Mouse (Mus musculus): Measurements from ENCODE around the gene Tuft1.
"Not testable (repeated sequence)": the region's sequence is repeated elsewhere in the genome, so short reads cannot be mapped to it uniquely, and the experiment has no call there.

The Tuft1 gene

GRCm38 (mm10) chr3:94658740-94659095, at the start of gene Tuft1:
Tuft1 (minus strand) TSS chr3:94658872.
- peak; percentile 89 for DNase-seq

DNA sequence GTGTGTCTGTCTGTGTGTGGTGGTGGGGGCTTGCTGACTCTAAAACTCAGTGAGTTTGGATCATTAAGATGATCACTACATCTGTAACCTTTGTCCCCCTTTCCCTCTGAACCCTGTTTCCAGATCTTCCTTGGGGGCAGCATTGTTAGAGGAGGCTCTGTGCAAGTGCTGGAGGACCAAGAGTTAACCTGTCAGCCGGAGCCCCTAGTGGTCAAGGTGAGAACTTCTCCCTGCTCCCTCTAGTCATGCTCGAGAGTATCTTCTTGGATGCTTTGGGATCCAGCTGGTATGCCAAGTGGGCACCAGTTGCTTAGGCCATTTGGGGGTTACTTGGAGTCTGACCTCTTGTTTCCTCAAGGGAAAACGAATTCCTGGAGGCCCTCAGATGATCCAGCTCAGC, 44.7 kb upstream of the Tuft1 start:
- peak; percentile 47 for DNase-seq

- DNase-seq = no peak
These were observed 44.2 kb upstream of the Tuft1 start for GRCm38 (mm10) chr3:94702856-94703255.

DNA sequence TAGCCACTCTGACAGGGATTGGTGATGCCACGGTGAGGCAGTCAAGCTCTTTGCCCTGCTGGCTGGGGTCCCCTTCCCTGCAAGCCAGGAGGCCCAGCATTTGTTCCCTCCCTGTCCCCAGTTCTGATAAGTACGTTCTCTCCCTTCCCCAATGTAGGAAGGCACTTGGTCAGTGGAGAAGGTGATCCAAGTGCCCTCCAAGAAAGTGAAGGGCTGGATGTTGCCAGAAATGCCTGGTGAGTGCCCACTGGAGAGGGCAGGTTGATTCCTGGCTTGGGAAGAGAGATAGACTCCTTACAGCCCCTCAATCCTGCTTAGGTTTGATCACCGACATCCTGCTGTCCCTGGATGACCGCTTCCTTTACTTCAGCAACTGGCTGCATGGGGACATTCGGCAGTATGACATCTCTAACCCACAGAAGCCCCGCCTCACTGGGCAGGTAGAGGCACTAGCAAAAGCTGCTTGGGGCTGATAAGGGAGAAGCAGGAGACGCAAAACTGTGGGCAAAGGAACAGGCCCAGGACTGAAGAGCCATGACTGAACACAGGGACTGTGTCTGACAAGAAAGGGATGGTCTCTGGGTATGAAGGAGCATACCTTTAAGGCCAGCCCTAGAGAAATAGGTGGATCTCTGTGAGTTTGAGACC, 43.6 kb upstream of the Tuft1 start:
- not testable (repeated sequence) for DNase-seq

DNA sequence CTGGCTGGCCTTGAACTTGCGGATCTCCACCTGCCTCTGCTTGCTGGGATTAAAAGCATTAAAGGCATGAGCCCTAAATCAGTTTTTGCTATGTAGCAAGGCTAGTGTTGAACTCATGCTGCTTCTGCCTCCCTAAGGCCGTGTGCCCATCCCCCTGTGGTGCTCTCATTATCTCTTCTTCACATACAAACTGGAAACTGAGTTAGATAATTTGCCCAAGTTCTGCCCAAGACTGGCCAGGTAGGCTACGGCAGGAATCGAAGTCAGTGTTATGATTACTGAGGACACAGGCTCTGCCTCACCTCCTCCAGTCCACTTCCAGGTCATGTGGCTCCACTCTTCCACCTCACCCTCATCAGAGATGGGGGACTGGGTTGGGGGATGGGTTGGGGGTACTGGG, 37.6 kb upstream of the Tuft1 start:
- DNase-seq = not testable (repeated sequence)

DNA sequence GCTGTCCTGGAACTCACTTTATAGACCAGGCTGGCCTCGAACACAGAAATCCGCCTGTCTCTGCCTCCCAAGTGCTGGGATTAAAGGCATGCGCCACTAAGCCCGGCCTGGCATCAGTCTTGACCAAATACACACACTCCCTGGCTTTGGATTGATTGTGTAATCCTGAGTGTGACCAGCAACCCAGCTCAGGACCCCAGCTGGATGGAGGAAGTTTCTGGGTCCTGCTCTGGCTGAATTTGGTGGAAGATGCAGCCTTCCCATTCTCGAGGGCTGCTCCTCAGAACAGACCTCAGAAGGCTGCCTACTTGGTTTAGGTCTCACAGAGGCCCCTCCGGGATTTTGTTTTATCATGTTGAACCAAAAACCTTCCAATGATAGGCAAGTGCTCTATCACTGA, 36.9 kb upstream of the Tuft1 start:
- not testable (repeated sequence) for DNase-seq

GRCm38 (mm10) chr3:94693874-94694273, 35.2 kb upstream of the Tuft1 start:
- DNase-seq = not testable (repeated sequence)

- DNase-seq = no peak
These were observed 34.7 kb upstream of the Tuft1 start, which contains the start of gene Selenbp2 for GRCm38 (mm10) chr3:94693329-94693825. Selenbp2 (plus strand) TSS chr3:94693556.

DNA sequence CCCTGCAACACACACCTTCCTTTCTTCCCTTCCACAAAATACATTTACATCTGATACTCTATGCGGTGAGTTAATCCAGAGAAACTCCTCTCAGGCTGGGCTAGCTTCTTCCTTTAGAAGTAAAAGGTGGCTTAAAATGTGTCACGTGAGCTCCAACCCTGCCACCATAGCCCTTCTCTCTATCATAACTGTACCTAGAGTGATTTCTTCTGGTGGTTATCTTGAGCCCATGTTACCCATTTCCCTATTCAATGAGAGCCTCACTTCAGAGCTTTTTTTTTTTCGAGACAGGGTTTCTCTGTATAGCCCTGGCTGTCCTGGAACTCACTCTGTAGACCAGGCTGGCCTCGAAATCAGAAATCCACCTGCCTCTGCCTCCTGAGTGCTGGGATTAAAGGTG, 33.0 kb upstream of the Tuft1 start:
- not testable (repeated sequence) for DNase-seq

DNA sequence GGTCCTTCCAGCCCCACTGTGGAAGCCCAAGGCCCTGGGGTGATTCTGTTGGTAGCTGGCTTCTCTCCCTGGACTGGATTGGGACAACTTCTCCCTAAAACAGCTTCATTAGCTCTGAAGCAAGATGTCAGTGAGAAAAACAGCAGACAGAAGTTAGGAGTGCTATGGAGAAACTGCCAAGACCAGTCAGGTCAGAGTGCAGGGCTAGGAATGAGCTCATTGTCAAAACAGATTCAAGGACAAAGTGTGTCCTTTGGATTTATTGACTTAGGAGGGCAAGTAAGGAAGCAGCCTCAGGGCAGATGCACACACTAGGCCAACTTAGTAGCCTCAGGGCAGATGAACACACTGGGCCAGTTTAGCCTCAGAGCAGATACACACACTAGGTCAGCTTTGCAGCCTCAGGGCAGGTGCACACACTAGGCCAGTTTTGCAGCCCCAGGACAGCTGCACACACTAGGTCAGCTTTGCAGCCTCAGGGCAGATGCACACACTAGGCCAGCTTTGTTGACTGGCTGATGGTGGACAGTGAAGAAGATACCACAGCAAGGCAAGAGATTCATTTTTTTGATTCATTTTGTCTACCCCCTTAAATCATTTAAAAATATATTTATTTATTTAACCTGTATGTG, 32.1 kb upstream of the Tuft1 start:
- no peak for DNase-seq

DNA sequence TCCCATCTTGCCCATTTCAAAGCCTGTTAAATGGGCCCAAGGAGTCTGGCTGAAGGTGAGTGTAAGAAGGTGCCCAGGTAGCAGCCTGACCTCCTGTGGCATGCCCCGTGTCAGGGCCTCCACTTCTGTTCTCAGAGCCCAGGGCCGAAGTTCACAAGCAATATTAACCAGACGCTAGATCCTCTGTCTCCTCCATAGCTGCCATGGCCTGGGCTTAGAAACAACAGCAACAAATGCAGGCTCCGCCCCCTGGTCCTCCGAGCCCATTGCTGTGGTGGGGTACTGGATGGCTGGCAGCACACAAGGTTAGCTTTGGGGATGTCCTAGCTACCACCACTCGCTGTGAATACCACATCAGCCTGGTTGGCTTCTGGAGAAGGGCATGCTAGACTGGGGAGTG, 31.5 kb upstream of the Tuft1 start:
- DNase-seq = not testable (repeated sequence)

- DNase-seq = not testable (repeated sequence)
These were observed 30.5 kb upstream of the Tuft1 start for GRCm38 (mm10) chr3:94689195-94689594.

GRCm38 (mm10) chr3:94688698-94689097, 30.0 kb upstream of the Tuft1 start:
- DNase-seq = not testable (repeated sequence)

DNA sequence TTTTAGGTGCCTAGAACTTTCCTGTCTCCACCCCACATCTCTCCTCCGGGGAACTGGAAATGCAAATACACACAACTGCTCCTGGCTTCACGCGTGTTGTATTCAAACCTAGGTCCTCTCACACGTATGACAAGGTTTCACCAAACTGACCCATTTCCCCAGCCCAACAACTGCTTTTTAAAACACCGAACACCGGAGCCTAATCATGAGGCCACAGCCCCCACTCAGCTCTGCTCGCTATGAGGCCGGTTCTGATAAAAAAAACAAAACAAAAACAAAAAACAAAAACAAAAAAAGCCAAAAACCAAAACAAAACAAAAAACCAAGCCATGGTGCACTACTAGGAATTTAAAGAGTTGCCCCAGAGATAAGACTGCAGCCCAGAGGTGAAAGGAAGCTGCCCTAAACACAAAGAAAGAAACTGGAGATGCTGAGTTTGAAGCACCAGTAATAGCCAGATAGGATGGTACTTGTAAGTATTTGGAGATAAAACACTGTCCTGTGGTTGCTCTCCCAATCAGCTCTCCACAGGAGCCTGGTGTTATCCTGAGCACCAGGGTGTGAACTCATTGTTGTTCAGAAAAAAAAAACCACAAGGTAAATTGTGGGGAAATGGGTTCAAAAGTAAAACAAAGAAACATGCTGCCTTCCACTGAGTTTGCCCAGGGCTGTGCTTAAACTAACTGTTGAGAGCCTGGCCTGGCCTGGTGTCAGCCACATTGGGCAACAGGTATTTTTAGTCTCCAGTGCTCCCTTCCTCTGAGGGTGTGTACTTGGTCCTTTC, 27.5 kb upstream of the Tuft1 start:
- DNase-seq = not testable (repeated sequence)

- no peak for DNase-seq
These were observed 25.0 kb upstream of the Tuft1 start for GRCm38 (mm10) chr3:94683646-94684045.

DNA sequence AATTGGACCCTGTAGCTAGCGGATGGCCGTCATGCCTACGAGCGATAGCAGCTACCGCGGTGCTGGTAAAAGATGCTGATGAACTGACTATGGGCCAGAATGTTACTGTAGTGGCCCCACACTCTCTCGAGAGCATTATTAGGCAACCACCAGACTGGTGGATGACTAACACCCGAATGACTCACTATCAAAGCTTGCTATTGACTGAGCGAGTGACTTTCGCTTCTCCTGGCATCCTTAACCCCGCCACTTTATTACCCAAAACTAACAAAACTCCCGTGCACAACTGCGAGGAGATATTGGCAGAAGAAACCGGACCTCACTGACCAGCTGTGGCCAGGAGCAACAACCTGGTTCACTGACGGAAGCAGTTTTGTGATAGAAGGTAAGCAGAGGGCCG, 22.1 kb upstream of the Tuft1 start:
- no peak for DNase-seq

DNA sequence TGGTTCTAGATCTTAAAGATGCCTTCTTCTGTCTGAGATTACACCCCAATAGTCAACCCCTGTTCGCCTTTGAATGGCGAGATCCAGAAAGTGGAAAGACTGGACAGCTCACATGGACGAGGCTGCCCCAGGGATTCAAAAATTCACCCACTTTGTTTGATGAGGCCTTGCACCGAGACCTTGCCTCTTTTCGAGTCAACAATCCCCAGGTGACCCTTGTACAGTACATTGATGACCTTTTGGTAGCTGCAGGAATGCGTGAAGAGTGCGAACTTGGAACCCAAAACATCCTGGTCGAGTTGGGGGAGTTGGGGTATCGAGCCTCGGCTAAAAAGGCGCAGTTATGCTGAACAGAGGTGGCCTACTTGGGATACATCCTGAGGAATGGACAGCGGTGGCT, 21.4 kb upstream of the Tuft1 start:
- DNase-seq = not testable (repeated sequence)

GRCm38 (mm10) chr3:94679351-94679841, 20.7 kb upstream of the Tuft1 start:
- no peak for DNase-seq

GRCm38 (mm10) chr3:94675101-94675500, 16.4 kb upstream of the Tuft1 start:
- DNase-seq = not testable (repeated sequence)

- not testable (repeated sequence) for DNase-seq
These were observed 7.2 kb upstream of the Tuft1 start for GRCm38 (mm10) chr3:94665896-94666295.

- not testable (repeated sequence) for DNase-seq
These were observed 6.6 kb upstream of the Tuft1 start for GRCm38 (mm10) chr3:94665060-94665802.

GRCm38 (mm10) chr3:94660841-94661240, 2.2 kb upstream of the Tuft1 start:
- not testable (repeated sequence) for DNase-seq

All from thymus, postnatal 4 days (tissue).